Mouse (Mus musculus): Measurements from ENCODE around the gene Foxj3. TPM values are rescaled to one million over a fixed set of nuclear protein-coding genes. Genes with fewer than 3 reads are reported as not detected.

Foxj3 gene
- polyA plus RNA-seq, 1 experiment, result 19.1 TPM

- TF ChIP-seq CTCF (conservative IDR thresholded peaks at IDR 0.05; ENCODE audit: insufficient read depth, insufficient read length, low read depth, low read length) (no peak), POLR2A (IDR thresholded peaks at IDR 0.05; ENCODE audit: low read depth, low read length) (no peak)
- H3K27me3 ChIP-seq (replicated peaks; ENCODE audit: control insufficient read depth, insufficient read depth, low read length), result no peaks in the 10 kb centered on the region
- H3K27ac ChIP-seq (ENCODE audit: insufficient read depth, low read depth, low read length), result no peak overlapping the region
- WGBS, result 92% methylated on average over 6 of the region's 6 CpGs
- no peaks in the 10 kb centered on the region for H3K36me3 ChIP-seq (ENCODE audit: control insufficient read depth, insufficient read depth, low read length)
- no peak overlapping the region for H3K4me3 ChIP-seq (ENCODE audit: insufficient read depth, low read depth, low read length)
- DNase-seq, result no peak
- H3K4me1 ChIP-seq (ENCODE audit: control insufficient read depth, insufficient read depth, low read length), result peaks cover 5% of the 10 kb centered on the region; the same call in 1 of the 2 replicates
Measured at GRCm38 (mm10) chr4:119670736-119671135, 133.9 kb downstream of the Foxj3 start.

- Histone ChIP-seq H3K36me3 (ENCODE audit: control insufficient read depth, insufficient read depth, low read length) (no peaks in the 10 kb centered on the region), H3K4me3 (ENCODE audit: insufficient read depth, low read depth, low read length) (no peak overlapping the region), H3K4me1 (ENCODE audit: control insufficient read depth, insufficient read depth, low read length) (0 out of 2 replicates have a peak, but pooled peaks cover under 1% of the 10 kb centered on the region), H3K27ac (ENCODE audit: insufficient read depth, low read depth, low read length) (no peak overlapping the region), H3K27me3 (replicated peaks; ENCODE audit: control insufficient read depth, insufficient read depth, low read length) (no peaks in the 10 kb centered on the region)
- TF ChIP-seq CTCF (conservative IDR thresholded peaks at IDR 0.05; ENCODE audit: insufficient read depth, insufficient read length, low read depth, low read length), result no peak
- no peak for TF ChIP-seq POLR2A (IDR thresholded peaks at IDR 0.05; ENCODE audit: low read depth, low read length)
- 92% methylated on average over 9 of the region's 9 CpGs for WGBS
- DNase-seq, result no peak
Measured at GRCm38 (mm10) chr4:119671164-119671563, 134.4 kb downstream of the Foxj3 start.

- H3K27ac ChIP-seq (ENCODE audit: insufficient read depth, low read depth, low read length), result no peak overlapping the region
Measured at GRCm38 (mm10) chr4:119672685-119673084, 135.9 kb downstream of the Foxj3 start.

More at GRCm38 (mm10) chr4:119672685-119673084, 135.9 kb downstream of the Foxj3 start:
- TF ChIP-seq CTCF (conservative IDR thresholded peaks at IDR 0.05; ENCODE audit: insufficient read depth, insufficient read length, low read depth, low read length), result peak; percentile 41; the same call in 1 of the 2 replicates
- no peak for TF ChIP-seq POLR2A (IDR thresholded peaks at IDR 0.05; ENCODE audit: low read depth, low read length)
- no peaks in the 10 kb centered on the region for H3K36me3 ChIP-seq (ENCODE audit: control insufficient read depth, insufficient read depth, low read length)
- 46% methylated on average over 5 of the region's 5 CpGs for WGBS
- H3K27me3 ChIP-seq (replicated peaks; ENCODE audit: control insufficient read depth, insufficient read depth, low read length), result no peaks in the 10 kb centered on the region
- no peaks in the 10 kb centered on the region for H3K4me1 ChIP-seq (ENCODE audit: control insufficient read depth, insufficient read depth, low read length)
- no peak overlapping the region for H3K4me3 ChIP-seq (ENCODE audit: insufficient read depth, low read depth, low read length)
- DNase-seq, result peak; percentile 14

Other genes starting within 250 kb of the Foxj3 start
- gene Ybx1, start 242.4 kb upstream of the Foxj3 start, polyA plus RNA-seq (2012; rRNA removed), result 202 and 242 TPM in 2 replicates
- gene Ppih, start 216.5 kb upstream of the Foxj3 start, polyA plus RNA-seq (2012; rRNA removed), result 7.1 and 11.2 TPM in 2 replicates
- 2.0 and 2.9 TPM in 2 replicates for gene Ccdc30, start 121.5 kb upstream of the Foxj3 start, polyA plus RNA-seq (2012; rRNA removed)
- 27.8 and 28.5 TPM in 2 replicates for gene Ppcs, start 114.6 kb upstream of the Foxj3 start, polyA plus RNA-seq (2012; rRNA removed)
- gene Zmynd12, start 114.2 kb upstream of the Foxj3 start, polyA plus RNA-seq (2012; rRNA removed), result 1.9 and 3.5 TPM in 2 replicates
- gene Rimkla, start 44.4 kb upstream of the Foxj3 start, polyA plus RNA-seq (2012; rRNA removed), result 0.52 and 0.58 TPM in 2 replicates
- 7.6 and 12.0 TPM in 2 replicates for gene Frg2f1, start 2.5 kb downstream of the Foxj3 start, polyA plus RNA-seq (2012; rRNA removed)
- gene Guca2a, start 100.7 kb downstream of the Foxj3 start, polyA plus RNA-seq (2012; rRNA removed), result 13.1 and 14.8 TPM in 2 replicates
- 819 and 823 TPM in 2 replicates for gene Guca2b, start 122.0 kb downstream of the Foxj3 start, polyA plus RNA-seq (2012; rRNA removed)
- gene Hivep3, start 196.8 kb downstream of the Foxj3 start, polyA plus RNA-seq (2012; rRNA removed), result 4.8 and 5.8 TPM in 2 replicates

Data from kidney, adult 2 months (tissue).